Mouse (Mus musculus): ENCODE data around the gene 1810055G02Rik.

DNA sequence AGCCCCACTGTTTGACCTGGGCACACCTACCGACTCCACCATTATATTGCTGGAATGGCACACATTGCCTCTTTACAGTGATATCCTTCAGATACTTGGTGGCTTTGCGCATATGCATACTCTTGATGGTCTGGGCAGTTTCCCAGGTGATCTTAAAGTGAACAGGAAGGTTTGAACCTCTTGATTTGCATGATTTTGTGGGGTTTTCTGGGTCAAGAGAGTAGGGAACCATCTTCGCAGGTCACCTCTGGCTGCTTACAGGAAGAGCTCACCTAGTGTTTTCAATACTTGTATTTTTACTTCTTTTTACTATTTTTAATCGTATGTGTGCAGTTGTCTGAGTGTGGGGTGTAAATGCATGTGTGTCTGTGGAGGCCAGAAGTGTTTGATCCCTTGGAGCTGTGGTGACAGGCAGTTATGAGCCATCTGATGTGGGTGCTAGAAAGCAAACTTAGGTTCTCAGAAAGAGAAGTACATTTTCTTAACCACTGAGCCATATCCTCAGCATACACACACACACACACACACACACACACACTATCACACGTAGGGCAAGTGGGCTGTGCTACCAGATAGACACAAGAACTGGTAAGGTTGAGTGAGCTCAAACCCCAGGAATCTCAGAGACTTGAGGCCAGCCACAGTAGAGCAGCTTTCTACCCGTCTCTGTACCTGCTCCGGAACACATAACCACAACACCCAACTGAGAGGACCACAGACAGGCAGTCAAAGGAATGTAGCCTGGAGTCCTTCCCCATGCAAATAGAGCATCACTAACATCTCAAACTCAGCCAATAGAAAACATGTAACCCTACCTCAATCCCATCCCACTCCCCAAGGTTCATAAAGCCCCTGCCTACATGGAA lies 22.9 kb downstream of the 1810055G02Rik start:
- TF ChIP-seq GATA1 (IDR thresholded peaks at IDR 0.05; ENCODE audit: borderline replicate concordance, low read length): no peak
- TF ChIP-seq FLI1 (IDR thresholded peaks at IDR 0.05; ENCODE audit: low read length): no peak

Measured in megakaryocyte, embryonic 14.5 days (primary cell).